Mouse (Mus musculus): ENCODE results near the gene Mlec. TPM values are rescaled to one million over a fixed set of nuclear protein-coding genes. Genes with fewer than 3 reads are reported as not detected.

Gene Mlec
- polyA plus RNA-seq, 1 experiment from 2014 or later: 294 TPM

DNA sequence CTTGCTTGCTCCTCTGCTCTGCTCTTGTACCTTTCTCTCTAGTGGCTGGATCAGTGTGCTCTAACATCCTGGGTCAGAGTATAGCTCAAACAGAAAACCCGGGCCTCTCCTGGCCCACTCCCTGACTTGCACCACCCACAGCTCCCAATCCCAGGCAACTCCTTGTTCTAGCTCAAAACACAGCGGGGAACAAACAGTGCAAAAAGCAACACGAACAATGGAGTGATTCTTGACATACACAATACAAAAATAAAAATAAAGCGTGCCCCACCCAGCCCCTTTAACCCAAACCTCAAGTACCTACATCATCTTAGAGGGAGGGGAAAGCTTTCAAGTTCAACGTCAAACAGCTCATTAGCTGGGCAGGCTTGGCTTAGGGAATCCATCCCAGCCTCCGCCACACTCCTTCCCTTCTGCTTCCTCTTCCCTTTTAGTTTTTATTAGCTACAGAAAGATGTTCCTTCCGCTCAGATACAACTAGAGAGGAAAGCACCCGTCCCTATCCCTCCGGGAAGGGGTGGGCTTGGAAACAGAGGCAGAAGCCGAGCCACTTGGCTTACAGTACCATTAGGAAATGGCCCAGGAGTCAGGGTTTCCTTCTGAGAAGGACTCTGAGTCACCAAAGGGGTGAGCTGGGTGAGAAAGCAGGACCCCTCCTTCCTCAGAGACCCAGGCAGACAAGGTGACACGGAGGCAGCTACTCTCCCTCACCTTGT, 12.6 kb downstream of the Mlec start:
- no peaks in the 10 kb centered on the region for H3K27me3 ChIP-seq
- ChIA-PET POLR2A (interaction anchor here (1.1 kb wide), 1 partner anchor 11 kb away, joined by 3 read pairs; no protein-coding TSS in a partner anchor), CTCF (interaction anchor here (1.0 to 5.1 kb wide), 5 partner anchors 8 to 166 kb away, joined by 3 to 14 read pairs (median 4); no protein-coding TSS in a partner anchor)
- in situ Hi-C loops (cut with MboI; ENCODE audit: low pct_unique_long_range_greater_than_20kb): no loop called here
- no peak for DNase-seq (ENCODE audit: low read depth, low spot score)
- no peak for TF ChIP-seq CTCF (IDR thresholded peaks at IDR 0.05)
- ATAC-seq: no peak

DNA sequence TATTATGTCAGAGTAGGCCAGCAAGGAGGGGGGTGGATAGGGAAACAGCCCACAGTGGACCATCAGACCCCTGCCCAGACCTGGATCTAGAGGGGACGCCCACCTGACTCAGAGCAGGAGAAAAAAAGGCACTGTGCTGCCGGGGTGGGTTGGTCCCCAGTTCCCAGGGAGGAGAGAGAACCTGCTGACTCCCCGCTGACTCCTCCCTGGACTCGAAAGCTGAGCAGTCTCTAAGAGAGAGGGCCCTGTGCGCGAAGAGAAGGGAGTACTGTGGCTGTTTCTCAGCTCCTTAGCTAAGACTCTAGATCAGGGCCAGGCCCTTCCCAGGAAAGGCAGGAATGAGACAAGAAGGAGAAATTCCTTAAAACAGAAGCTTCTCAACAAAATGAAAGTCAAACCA, 13.5 kb downstream of the Mlec start:
- no peak for DNase-seq (ENCODE audit: low read depth, low spot score)
- CTCF ChIA-PET: interaction anchor here (1.0 to 5.1 kb wide), 4 partner anchors 9 to 165 kb away, joined by 3 to 14 read pairs (median 4); no protein-coding TSS in a partner anchor
- in situ Hi-C loops (cut with MboI; ENCODE audit: low pct_unique_long_range_greater_than_20kb): no loop called here

DNA sequence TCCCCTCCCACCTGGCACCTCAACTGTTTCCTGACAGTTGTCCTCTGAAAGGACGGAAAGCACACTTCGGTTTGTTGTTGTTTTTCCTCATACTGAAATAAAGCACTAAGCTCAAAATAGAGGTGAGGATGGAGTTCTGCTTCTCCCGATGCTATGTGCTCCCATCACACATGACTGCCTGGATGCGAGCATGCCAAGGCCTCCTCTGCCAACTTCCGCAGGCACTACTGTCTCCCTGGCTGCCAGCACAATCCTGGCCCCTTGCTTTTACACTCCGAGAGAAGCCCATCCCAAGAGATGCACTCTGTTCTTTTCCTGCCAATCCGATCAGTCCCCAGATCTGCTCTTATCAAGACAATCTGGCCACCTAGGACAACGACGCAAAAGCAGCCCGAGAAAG, 14.4 kb downstream of the Mlec start:
- ATAC-seq (no peak), DNase-seq (ENCODE audit: low read depth, low spot score) (no peak)
- ChIA-PET CTCF (interaction anchor here (5.1 kb wide), 1 partner anchor 18 kb away, joined by 14 read pairs; no protein-coding TSS in a partner anchor), POLR2A (interaction anchor here (2.1 kb wide), 1 partner anchor 8 kb away, joined by 6 read pairs; no protein-coding TSS in a partner anchor)
- TF ChIP-seq CTCF (IDR thresholded peaks at IDR 0.05): no peak
- H3K27me3 ChIP-seq: no peaks in the 10 kb centered on the region
- in situ Hi-C loops (cut with MboI; ENCODE audit: low pct_unique_long_range_greater_than_20kb): no loop called here

More for the DNA sequence above, 13.5 kb downstream of the Mlec start:
- H3K27me3 ChIP-seq: no peaks in the 10 kb centered on the region
- no peak for ATAC-seq
- POLR2A ChIA-PET: interaction anchor here (2.1 kb wide), 1 partner anchor 8 kb away, joined by 6 read pairs; no protein-coding TSS in a partner anchor
- TF ChIP-seq CTCF (IDR thresholded peaks at IDR 0.05): no peak

DNA sequence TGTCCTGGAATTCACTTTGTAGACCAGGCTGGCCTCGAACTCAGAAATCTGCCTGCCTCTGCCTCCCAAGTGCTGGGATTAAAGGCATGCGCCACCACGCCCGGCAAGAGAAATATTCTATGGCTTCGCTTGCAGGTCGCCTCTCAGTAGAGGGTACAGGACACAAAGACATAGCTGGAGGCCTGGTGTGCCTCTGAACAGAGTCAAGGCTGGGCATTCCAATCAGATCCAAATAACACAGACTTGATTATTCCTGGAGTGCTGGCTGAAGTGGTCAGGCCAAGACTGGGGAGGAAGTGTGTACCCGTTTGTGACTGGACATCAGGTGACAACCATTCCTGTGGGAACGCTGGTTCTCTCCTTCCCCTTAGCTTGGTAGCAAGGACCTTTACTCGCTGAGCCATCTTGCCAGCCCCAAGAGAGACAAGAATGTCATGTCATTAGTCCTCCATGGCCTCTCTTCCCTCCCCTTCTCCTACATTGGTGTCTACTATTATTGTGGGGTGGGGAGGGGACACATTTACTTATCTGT, 15.7 kb downstream of the Mlec start:
- in situ Hi-C loops (cut with MboI; ENCODE audit: low pct_unique_long_range_greater_than_20kb): no loop called here
- TF ChIP-seq CTCF (IDR thresholded peaks at IDR 0.05): no peak
- CTCF ChIA-PET: interaction anchor here (5.1 kb wide), 1 partner anchor 17 kb away, joined by 14 read pairs; no protein-coding TSS in a partner anchor
- POLR2A ChIA-PET: interaction anchor here (2.1 kb wide), 1 partner anchor 10 kb away, joined by 6 read pairs; no protein-coding TSS in a partner anchor
- no peak for ATAC-seq
- no peaks in the 10 kb centered on the region for H3K27me3 ChIP-seq
- no peak for DNase-seq (ENCODE audit: low read depth, low spot score)

DNA sequence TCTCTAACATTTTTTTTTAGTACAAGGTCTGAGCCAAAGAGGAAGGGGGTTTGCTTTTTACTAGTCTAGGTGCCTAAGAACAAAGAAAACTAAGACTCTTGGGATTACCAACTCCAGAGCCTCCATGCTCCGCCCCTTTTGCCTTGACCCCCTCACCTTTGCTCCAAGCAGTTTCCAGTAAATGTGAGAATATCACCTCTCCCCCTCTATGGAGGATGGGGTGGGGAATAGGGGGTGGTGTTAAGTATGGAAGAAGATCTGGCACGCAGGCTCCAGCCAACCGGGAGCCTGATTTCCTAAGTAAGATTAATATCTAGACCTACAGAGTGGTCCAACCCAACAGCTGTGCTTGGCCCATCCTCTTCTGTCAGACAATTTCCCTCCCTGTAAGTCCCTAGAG, 17.3 kb downstream of the Mlec start:
- in situ Hi-C loops (cut with MboI; ENCODE audit: low pct_unique_long_range_greater_than_20kb): no loop called here
- TF ChIP-seq CTCF (IDR thresholded peaks at IDR 0.05): no peak
- ChIA-PET POLR2A (no interaction called here), CTCF (no interaction called here)
- DNase-seq (ENCODE audit: low read depth, low spot score) (no peak), ATAC-seq (no peak)
- no peaks in the 10 kb centered on the region for H3K27me3 ChIP-seq

DNA sequence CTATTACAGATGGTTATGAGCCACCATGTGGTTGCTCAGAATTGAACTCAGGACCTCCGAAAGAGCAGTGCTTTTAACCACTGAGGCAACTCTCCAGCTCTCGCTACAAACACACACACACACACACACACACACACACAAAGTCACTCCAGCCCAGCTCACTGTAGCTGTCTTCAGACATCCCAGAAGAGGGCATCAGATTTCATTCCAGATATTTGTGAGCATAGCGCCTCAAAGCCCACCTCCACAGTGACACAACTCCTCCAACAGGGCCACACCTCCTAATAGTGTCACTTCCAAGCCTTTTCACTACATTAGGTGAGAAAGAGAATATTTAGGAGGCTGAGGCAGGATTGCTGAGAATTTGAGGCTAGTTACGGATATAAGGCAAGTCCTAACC, 18.9 kb downstream of the Mlec start:
- CTCF ChIA-PET: no interaction called here

DNA sequence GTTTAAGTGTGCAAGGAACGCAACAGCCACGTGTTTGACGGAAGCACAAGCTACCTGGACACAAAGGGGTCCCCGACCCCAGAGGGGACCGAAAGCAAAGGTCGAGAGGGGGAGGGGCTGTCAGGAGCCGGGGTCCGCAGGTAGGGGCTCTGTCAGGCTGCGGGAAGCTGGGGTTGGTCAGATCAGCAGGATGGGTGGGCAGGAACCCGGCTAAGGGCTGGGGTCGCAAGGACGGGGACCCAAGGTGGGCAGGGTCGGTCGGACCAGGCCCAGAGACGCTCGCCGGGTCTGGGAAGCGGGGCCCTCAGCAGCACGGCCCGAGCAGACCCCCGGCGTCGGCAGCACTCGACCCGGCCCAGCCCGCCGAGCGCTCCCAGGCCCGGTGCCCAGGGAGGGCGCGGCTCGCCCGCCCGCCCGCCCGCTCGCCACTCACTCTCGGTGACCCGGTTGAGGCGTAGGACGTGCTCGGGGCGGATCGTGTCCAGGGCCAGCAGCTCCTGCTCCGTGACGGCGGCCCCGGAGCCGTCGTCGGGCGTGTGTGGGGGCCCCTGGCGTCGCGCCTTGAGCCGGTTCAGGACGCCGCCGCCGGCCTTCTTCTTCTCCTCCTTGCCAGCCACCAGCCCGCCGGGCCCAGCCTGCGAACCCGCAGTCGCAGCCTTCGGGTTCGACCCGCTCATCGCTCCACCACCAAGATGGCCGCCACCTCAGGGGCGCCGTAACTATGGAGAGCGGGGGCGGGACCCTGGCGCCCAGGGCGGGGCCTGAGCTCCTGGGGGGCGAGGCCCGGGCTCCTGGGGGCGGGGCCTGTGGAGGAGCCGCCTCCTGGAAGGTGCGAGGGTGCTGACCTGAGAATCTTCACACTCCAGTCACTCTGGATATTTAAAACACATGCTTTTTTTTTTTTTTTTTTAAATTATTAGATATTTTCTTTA, 23.5 kb downstream of the Mlec start, which contains the start of gene Unc119b:
Unc119b (minus strand) TSS at position 742 of the 932 bp plus-strand sequence.
- DNase-seq (ENCODE audit: low read depth, low spot score) (no peak), ATAC-seq (peak; percentile 79)
- CTCF ChIA-PET: interaction anchor here (1.0 to 1.9 kb wide), 4 partner anchors 9 to 156 kb away, joined by 3 to 8 read pairs (median 4); no protein-coding TSS in a partner anchor
- in situ Hi-C loops (cut with MboI; ENCODE audit: low pct_unique_long_range_greater_than_20kb): no loop called here
- no peak for TF ChIP-seq CTCF (IDR thresholded peaks at IDR 0.05)
- no peaks in the 10 kb centered on the region for H3K27me3 ChIP-seq
- POLR2A ChIA-PET: interaction anchor here (0.6 to 1.9 kb wide), 2 partner anchors 9 to 11 kb away, joined by 3 to 5 read pairs; no protein-coding TSS in a partner anchor

More for the DNA sequence above, 18.9 kb downstream of the Mlec start:
- POLR2A ChIA-PET: no interaction called here
- no peaks in the 10 kb centered on the region for H3K27me3 ChIP-seq
- ATAC-seq (no peak), DNase-seq (ENCODE audit: low read depth, low spot score) (no peak)
- in situ Hi-C loops (cut with MboI; ENCODE audit: low pct_unique_long_range_greater_than_20kb): no loop called here
- no peak for TF ChIP-seq CTCF (IDR thresholded peaks at IDR 0.05)

DNA sequence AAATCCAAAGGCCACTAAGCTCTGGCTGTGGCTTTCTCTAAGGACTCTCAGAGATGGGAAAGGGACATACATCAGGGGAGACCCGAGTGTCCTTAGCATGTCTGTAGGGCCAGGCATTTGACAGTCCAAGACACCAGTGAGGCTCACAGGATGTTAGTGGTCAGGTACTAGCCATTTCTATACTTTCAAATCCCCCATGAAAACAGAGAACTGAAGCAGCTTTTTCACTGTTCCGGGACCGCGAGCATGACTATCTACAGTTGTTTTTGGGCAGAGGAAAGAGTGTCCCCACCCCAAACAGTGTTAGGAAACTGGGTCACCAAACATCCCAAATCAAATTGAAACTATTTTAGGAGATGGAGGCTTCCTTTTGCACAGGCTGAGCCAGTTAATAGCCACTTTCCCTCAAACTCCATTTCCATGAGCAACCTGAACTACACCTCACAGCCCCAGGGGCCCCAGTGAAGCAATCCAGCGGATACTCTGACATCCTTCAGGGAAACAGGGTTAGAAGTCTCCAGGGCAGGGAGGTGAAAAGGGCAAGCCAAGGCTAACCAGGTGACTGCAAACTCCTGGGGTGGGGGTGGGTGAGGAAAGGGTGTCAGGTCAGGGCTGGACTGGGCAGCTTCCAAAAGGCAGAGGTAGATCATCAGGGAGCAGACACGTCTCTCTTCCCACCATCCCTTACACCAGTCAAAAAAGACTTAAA, 24.5 kb downstream of the Mlec start:
- no peak for TF ChIP-seq CTCF (IDR thresholded peaks at IDR 0.05)
- POLR2A ChIA-PET: interaction anchor here (0.6 to 1.9 kb wide), 2 partner anchors 8 to 12 kb away, joined by 3 to 5 read pairs; no protein-coding TSS in a partner anchor
- DNase-seq (ENCODE audit: low read depth, low spot score): no peak
- in situ Hi-C loops (cut with MboI; ENCODE audit: low pct_unique_long_range_greater_than_20kb): no loop called here
- ATAC-seq: no peak
- CTCF ChIA-PET: interaction anchor here (1.0 to 1.4 kb wide), 3 partner anchors 12 to 58 kb away, joined by 3 read pairs; no protein-coding TSS in a partner anchor
- no peaks in the 10 kb centered on the region for H3K27me3 ChIP-seq

DNA sequence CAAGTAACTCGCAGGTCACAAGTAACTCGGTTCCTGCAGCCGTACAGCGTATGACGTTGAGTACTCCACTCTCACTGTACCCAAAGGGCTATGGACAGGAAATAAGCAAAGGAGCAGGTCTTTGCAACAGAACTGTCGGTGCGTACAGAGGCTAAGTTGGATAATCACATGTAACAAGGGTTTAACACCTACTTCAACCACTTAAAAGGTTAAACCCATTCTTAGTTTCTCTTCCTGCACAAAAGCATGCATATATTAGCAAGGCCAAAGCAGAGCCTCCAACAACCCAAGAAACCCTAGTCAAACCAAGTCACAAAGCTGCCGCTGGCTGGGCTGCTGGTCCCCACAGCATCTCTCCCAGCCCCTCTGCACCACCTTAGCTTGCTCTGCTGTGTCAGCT, 25.5 kb downstream of the Mlec start:
- H3K27me3 ChIP-seq: no peaks in the 10 kb centered on the region
- no peak for TF ChIP-seq CTCF (IDR thresholded peaks at IDR 0.05)
- ChIA-PET CTCF (interaction anchor here (1.0 to 1.4 kb wide), 2 partner anchors 49 to 59 kb away, joined by 3 read pairs; no protein-coding TSS in a partner anchor), POLR2A (no interaction called here)
- ATAC-seq (no peak), DNase-seq (ENCODE audit: low read depth, low spot score) (no peak)
- in situ Hi-C loops (cut with MboI; ENCODE audit: low pct_unique_long_range_greater_than_20kb): no loop called here
